Mouse (Mus musculus) ES-Bruce4 (cell line): ENCODE measurements around the gene Tead3.

ENCODE experiments used
- CTCF ChIP-seq: IDR thresholded peaks from one replicate; pipeline ENCODE4 v1.8.1; 2011; ENCODE audit warnings: low read depth, low read length
- POLR2A ChIP-seq: IDR thresholded peaks from one replicate; pipeline ENCODE4 v1.8.1; 2011; ENCODE audit warnings: low read length; ENCODE audit not compliant: insufficient read depth

GRCm38 (mm10) chr17:28355871-28356270, 5.3 kb upstream of the Tead3 start:
- TF ChIP-seq CTCF, result no peak
- TF ChIP-seq POLR2A, result no peak
